Comparison of ENCODE assay signal across 8 mouse cellular contexts in genomic region chr7:100942789-100943615, GRCm38 (mm10). TPM values are rescaled to one million over a fixed set of nuclear protein-coding genes. Genes with fewer than 3 reads are reported as not detected.
DNase-seq lines count a peak whose midpoint lies in the region; ATAC-seq and TF ChIP-seq lines count a peak whose summit lies in the region.

No protein-coding gene starts in this region.

- H3K4me3 ChIP-seq in midbrain, embryonic 10.5 days: no peak overlapping the region
- no peak overlapping the region for H3K4me3 ChIP-seq in midbrain, embryonic 16.5 days (ENCODE audit: low read depth, low read length)
- H3K4me3 ChIP-seq in forebrain, embryonic 15.5 days: no peak overlapping the region
- no peak overlapping the region for H3K4me3 ChIP-seq in hindbrain, postnatal 0 days (ENCODE audit: low read length)
- no peak overlapping the region for H3K4me3 ChIP-seq in limb, embryonic 10.5 days
- H3K4me3 ChIP-seq in midbrain, embryonic 14.5 days (replicated peaks; ENCODE audit: low read depth, low read length): no peak overlapping the region
- no peak overlapping the region for H3K4me3 ChIP-seq in stomach, postnatal 0 days (ENCODE audit: low read depth, low read length)

- no peaks in the 10 kb centered on the region for H3K36me3 ChIP-seq in midbrain, embryonic 10.5 days
- no peaks in the 10 kb centered on the region for H3K36me3 ChIP-seq in midbrain, embryonic 16.5 days (ENCODE audit: control insufficient read depth, insufficient read depth, low read length)
- H3K36me3 ChIP-seq in forebrain, embryonic 15.5 days: no peaks in the 10 kb centered on the region
- no peaks in the 10 kb centered on the region for H3K36me3 ChIP-seq in hindbrain, postnatal 0 days (ENCODE audit: insufficient read depth, low read length)
- no peaks in the 10 kb centered on the region for H3K36me3 ChIP-seq in limb, embryonic 10.5 days
- no peaks in the 10 kb centered on the region for H3K36me3 ChIP-seq in midbrain, embryonic 14.5 days (ENCODE audit: control insufficient read depth, insufficient read depth, low read length)
- H3K36me3 ChIP-seq in stomach, postnatal 0 days (ENCODE audit: control insufficient read depth, insufficient read depth, low read length): no peaks in the 10 kb centered on the region

- peak; percentile 75 for DNase-seq in midbrain, embryonic 10.5 days (ENCODE audit: low spot score)
- peak; percentile 46 for DNase-seq in cerebellum, adult 11 months
- peak; percentile 85 for DNase-seq in hindbrain, postnatal 0 days (ENCODE audit: low spot score)
- DNase-seq in limb, embryonic 10.5 days (ENCODE audit: low spot score): peak; percentile 75
- peak; percentile 76 for DNase-seq in midbrain, embryonic 14.5 days
- DNase-seq in stomach, postnatal 0 days (ENCODE audit: low spot score): peak; percentile 68

- peak; percentile 89 for TF ChIP-seq CTCF in hindbrain, postnatal 0 days (IDR thresholded peaks at IDR 0.05; ENCODE audit: low read depth)
- peak; percentile 88 for TF ChIP-seq CTCF in stomach, postnatal 0 days (IDR thresholded peaks at IDR 0.05; ENCODE audit: low read depth)

- WGBS in midbrain, embryonic 10.5 days: 59% methylated on average over 12 of the region's 12 CpGs
- WGBS in midbrain, embryonic 16.5 days: 48% methylated on average over 12 of the region's 12 CpGs
- WGBS in forebrain, embryonic 15.5 days: 23% methylated on average over 12 of the region's 12 CpGs
- 29% methylated on average over 12 of the region's 12 CpGs for WGBS in hindbrain, postnatal 0 days
- 52% methylated on average over 12 of the region's 12 CpGs for WGBS in limb, embryonic 10.5 days
- WGBS in midbrain, embryonic 14.5 days: 54% methylated on average over 12 of the region's 12 CpGs
- 41% methylated on average over 12 of the region's 12 CpGs for WGBS in stomach, postnatal 0 days

- H3K9ac ChIP-seq in midbrain, embryonic 16.5 days (ENCODE audit: low read depth, low read length): no peak overlapping the region
- H3K9ac ChIP-seq in forebrain, embryonic 15.5 days (replicated peaks): no peak overlapping the region
- H3K9ac ChIP-seq in hindbrain, postnatal 0 days (replicated peaks; ENCODE audit: low read length): no peak overlapping the region
- no peak overlapping the region for H3K9ac ChIP-seq in midbrain, embryonic 14.5 days (replicated peaks; ENCODE audit: low read length)
- no peak overlapping the region for H3K9ac ChIP-seq in stomach, postnatal 0 days (ENCODE audit: low read length)

- H3K4me1 ChIP-seq in midbrain, embryonic 10.5 days: peaks cover 22% of the 10 kb centered on the region
- H3K4me1 ChIP-seq in midbrain, embryonic 16.5 days (ENCODE audit: control insufficient read depth, insufficient read depth, low read length): no peaks in the 10 kb centered on the region; the same call in 1 of the 2 replicates
- peaks cover 18% of the 10 kb centered on the region for H3K4me1 ChIP-seq in forebrain, embryonic 15.5 days
- H3K4me1 ChIP-seq in hindbrain, postnatal 0 days (ENCODE audit: insufficient read depth, low read length): peaks cover 13% of the 10 kb centered on the region; the same call in 1 of the 2 replicates
- H3K4me1 ChIP-seq in limb, embryonic 10.5 days: peaks cover 19% of the 10 kb centered on the region
- H3K4me1 ChIP-seq in midbrain, embryonic 14.5 days (ENCODE audit: control insufficient read depth, insufficient read depth, low read length): 0 out of 2 replicates have a peak, but pooled peaks cover 4% of the 10 kb centered on the region
- H3K4me1 ChIP-seq in stomach, postnatal 0 days (replicated peaks; ENCODE audit: control insufficient read depth, insufficient read depth): no peaks in the 10 kb centered on the region; the same call in 1 of the 2 replicates

- peaks cover 9% of the 10 kb centered on the region; the same call in 1 of the 2 replicates for H3K27me3 ChIP-seq in midbrain, embryonic 10.5 days (ENCODE audit: low read depth, poor library complexity, severe bottlenecking)
- H3K27me3 ChIP-seq in midbrain, embryonic 16.5 days (ENCODE audit: control insufficient read depth, insufficient read depth, low read depth, low read length): no peaks in the 10 kb centered on the region
- H3K27me3 ChIP-seq in forebrain, embryonic 15.5 days: no peaks in the 10 kb centered on the region
- no peaks in the 10 kb centered on the region for H3K27me3 ChIP-seq in hindbrain, postnatal 0 days (ENCODE audit: insufficient read depth, low read length)
- H3K27me3 ChIP-seq in limb, embryonic 10.5 days (ENCODE audit: low read depth, poor library complexity, severe bottlenecking): no peaks in the 10 kb centered on the region
- H3K27me3 ChIP-seq in midbrain, embryonic 14.5 days (ENCODE audit: control insufficient read depth, insufficient read depth, low read length): no peaks in the 10 kb centered on the region
- no peaks in the 10 kb centered on the region for H3K27me3 ChIP-seq in stomach, postnatal 0 days (ENCODE audit: control insufficient read depth, insufficient read depth, low read length)

- TF ChIP-seq EP300 in stomach, postnatal 0 days (optimal IDR thresholded peaks at IDR 0.05): no peak

- peak overlapping the region; percentile 74 for H3K27ac ChIP-seq in midbrain, embryonic 10.5 days (replicated peaks)
- H3K27ac ChIP-seq in midbrain, embryonic 16.5 days (ENCODE audit: low read length): no peak overlapping the region
- peak overlapping the region; percentile 74 for H3K27ac ChIP-seq in forebrain, embryonic 15.5 days (replicated peaks)
- H3K27ac ChIP-seq in hindbrain, postnatal 0 days: peak overlapping the region; percentile 27; the same call in 1 of the 2 replicates
- H3K27ac ChIP-seq in limb, embryonic 10.5 days: peak overlapping the region; percentile 51
- H3K27ac ChIP-seq in midbrain, embryonic 14.5 days (replicated peaks; ENCODE audit: low read depth, low read length): no peak overlapping the region
- no peak overlapping the region for H3K27ac ChIP-seq in stomach, postnatal 0 days (replicated peaks)

- ATAC-seq in midbrain, embryonic 16.5 days: no peak
- peak; percentile 62 for ATAC-seq in forebrain, embryonic 15.5 days (replicated peaks)
- peak; percentile 73 for ATAC-seq in hindbrain, postnatal 0 days
- peak; percentile 29; the same call in 1 of the 2 replicates for ATAC-seq in midbrain, embryonic 14.5 days (ENCODE audit: low FRiP score, low TSS enrichment)
- peak; percentile 66 for ATAC-seq in stomach, postnatal 0 days (ENCODE audit: low FRiP score, low TSS enrichment)

- H3K9me3 ChIP-seq in midbrain, embryonic 10.5 days (replicated peaks): no peaks in the 10 kb centered on the region
- no peaks in the 10 kb centered on the region for H3K9me3 ChIP-seq in midbrain, embryonic 16.5 days (replicated peaks; ENCODE audit: control insufficient read depth, low read length, poor library complexity, severe bottlenecking)
- no peaks in the 10 kb centered on the region for H3K9me3 ChIP-seq in forebrain, embryonic 15.5 days
- H3K9me3 ChIP-seq in hindbrain, postnatal 0 days (ENCODE audit: low read length): no peaks in the 10 kb centered on the region
- H3K9me3 ChIP-seq in limb, embryonic 10.5 days (replicated peaks): no peaks in the 10 kb centered on the region
- H3K9me3 ChIP-seq in midbrain, embryonic 14.5 days (ENCODE audit: control insufficient read depth, low read length): no peaks in the 10 kb centered on the region
- H3K9me3 ChIP-seq in stomach, postnatal 0 days (ENCODE audit: control insufficient read depth, low read length): no peaks in the 10 kb centered on the region

- no peak overlapping the region for H3K4me2 ChIP-seq in midbrain, embryonic 16.5 days (ENCODE audit: low read length)
- no peak overlapping the region for H3K4me2 ChIP-seq in forebrain, embryonic 15.5 days (replicated peaks)
- 0 out of 2 replicates have a peak overlapping the region, but pooled peaks have one; percentile 5 for H3K4me2 ChIP-seq in hindbrain, postnatal 0 days (ENCODE audit: low read depth, low read length)
- H3K4me2 ChIP-seq in midbrain, embryonic 14.5 days (ENCODE audit: low read length): no peak overlapping the region
- H3K4me2 ChIP-seq in stomach, postnatal 0 days (replicated peaks; ENCODE audit: low read depth): no peak overlapping the region

RNA-seq across cellular contexts. Expression of gene Arhgef17, which starts 11.1 kb away (rescaled TPM):
- 6.4 and 7.1 TPM in 2 replicates for polyA plus RNA-seq in midbrain, embryonic 10.5 days (2016; fragmentation: Nextera tagmentation; extraction: Ambion mirVana)
- 13.8 and 17.6 TPM in 2 replicates for polyA plus RNA-seq in midbrain, embryonic 16.5 days (2015; fragmentation: Nextera tagmentation; extraction: Ambion mirVana)
- 7.3 and 7.6 TPM in 2 replicates for polyA plus RNA-seq in forebrain, embryonic 15.5 days (2015; fragmentation: Nextera tagmentation; extraction: Ambion mirVana)
- total RNA-seq in hindbrain, postnatal 0 days (2014; rRNA removed): 72.3 and 74.5 TPM in 2 replicates
- 8.1 and 10.1 TPM in 2 replicates for polyA plus RNA-seq in hindbrain, postnatal 0 days (2015; fragmentation: Nextera tagmentation; extraction: Ambion mirVana)
- 9.6 and 11.0 TPM in 2 replicates for polyA plus RNA-seq in limb, embryonic 10.5 days (2016; fragmentation: Nextera tagmentation; extraction: Ambion mirVana)
- 12.1 and 13.2 TPM in 2 replicates for polyA plus RNA-seq in midbrain, embryonic 14.5 days (2014; fragmentation: Nextera tagmentation; extraction: Ambion mirVana)
- 2.2 and 2.7 TPM in 2 replicates for polyA plus RNA-seq in stomach, postnatal 0 days (2015; fragmentation: Nextera tagmentation; extraction: Ambion mirVana)

RNA-seq across cellular contexts. Expression of gene P2ry6, which starts 31.4 kb away (rescaled TPM):
- 1.8 and 2.4 TPM in 2 replicates for polyA plus RNA-seq in midbrain, embryonic 10.5 days (2016; fragmentation: Nextera tagmentation; extraction: Ambion mirVana)
- 2.8 and 3.0 TPM in 2 replicates for polyA plus RNA-seq in midbrain, embryonic 16.5 days (2015; fragmentation: Nextera tagmentation; extraction: Ambion mirVana)
- polyA plus RNA-seq in forebrain, embryonic 15.5 days (2015; fragmentation: Nextera tagmentation; extraction: Ambion mirVana): 2.2 and 2.7 TPM in 2 replicates
- total RNA-seq in hindbrain, postnatal 0 days (2014; rRNA removed): 1.5 and 3.5 TPM in 2 replicates
- polyA plus RNA-seq in hindbrain, postnatal 0 days (2015; fragmentation: Nextera tagmentation; extraction: Ambion mirVana): 3.4 and 3.6 TPM in 2 replicates
- polyA plus RNA-seq in limb, embryonic 10.5 days (2016; fragmentation: Nextera tagmentation; extraction: Ambion mirVana): 1.1 and 1.6 TPM in 2 replicates
- 1.8 and 2.7 TPM in 2 replicates for polyA plus RNA-seq in midbrain, embryonic 14.5 days (2014; fragmentation: Nextera tagmentation; extraction: Ambion mirVana)
- polyA plus RNA-seq in stomach, postnatal 0 days (2015; fragmentation: Nextera tagmentation; extraction: Ambion mirVana): 6.1 and 6.4 TPM in 2 replicates

Comparison
In these comparisons a context has a peak if more than half of its experiments do, and no peak if none do; other contexts are left out.
1. H3K27ac ChIP-seq: peak in midbrain, embryonic 10.5 days (single experiment), forebrain, embryonic 15.5 days (single experiment), hindbrain, postnatal 0 days (single experiment) and limb, embryonic 10.5 days (single experiment); none in midbrain, embryonic 16.5 days (single experiment), midbrain, embryonic 14.5 days (single experiment) and stomach, postnatal 0 days (single experiment).
2. Peak in every context shown above with its lines, with median percentiles within 50 percentile points of each other: DNase-seq.